Mouse (Mus musculus) liver, embryonic 15.5 days (tissue): Measurements from ENCODE around the gene Tmem178. TPM values are rescaled to one million over a fixed set of nuclear protein-coding genes. Genes with fewer than 3 reads are reported as not detected.

ENCODE experiments used
- polyA plus RNA-seq: library from polyadenylated mRNA; unstranded; fragments of >200 nt; fragmentation: Nextera tagmentation; extraction: Ambion mirVana; gene quantifications from 2 replicates; pipeline ENCODE4 v1.2.1, GENCODE M21; 2015

Gene Tmem178
- polyA plus RNA-seq, 1 experiment from 2014 or later, result 0.23 TPM

Other genes starting within 250 kb of the Tmem178 start
- gene Map4k3, start 216.1 kb upstream of the Tmem178 start, polyA plus RNA-seq, result 4.1 TPM in 2 replicates
- gene Thumpd2, start 120.5 kb downstream of the Tmem178 start, polyA plus RNA-seq, result 5.8 TPM in 2 replicates